Mouse (Mus musculus): Measurements from ENCODE around the gene Col9a1. TPM values are rescaled to one million over a fixed set of nuclear protein-coding genes. Genes with fewer than 3 reads are reported as not detected.
A peak's percentile ranks its signal among the peaks of the same experiment; 100 is the strongest.

The Col9a1 gene
- 0.86 TPM in 1 of 2 replicates, not detected in the other for polyA plus RNA-seq (2011; ENCODE audit: insufficient read length, low read depth, missing spikeins)

GRCm38 (mm10) chr1:24177224-24177851 lies at the start of gene Col9a1:
Gene Col9a1 (plus strand): TSS chr1:24177610.
- Histone ChIP-seq H3K4me3 (ENCODE audit: insufficient read depth, low read length) (no peak within 1 kb of the TSS), H3K4me1 (ENCODE audit: control insufficient read depth, insufficient read depth, low read length) (no peaks in the 10 kb centered on the region), H3K27ac (ENCODE audit: insufficient read depth, low read length) (no peak within 1 kb of the TSS)
- no peak for TF ChIP-seq CTCF (IDR thresholded peaks at IDR 0.05; ENCODE audit: borderline replicate concordance, insufficient read depth, low read length)

GRCm38 (mm10) chr1:24127866-24128265 lies 49.5 kb upstream of the Col9a1 start:
- no peak for TF ChIP-seq POLR2A (IDR thresholded peaks at IDR 0.05; ENCODE audit: low read depth, low read length)
- H3K27ac ChIP-seq (ENCODE audit: insufficient read depth, low read length): no peak overlapping the region

GRCm38 (mm10) chr1:24133853-24134252 lies 43.6 kb upstream of the Col9a1 start:
- Histone ChIP-seq H3K27ac (ENCODE audit: insufficient read depth, low read length) (no peak overlapping the region), H3K4me3 (ENCODE audit: insufficient read depth, low read length) (no peak overlapping the region), H3K4me1 (ENCODE audit: control insufficient read depth, insufficient read depth, low read length) (peaks cover 3% of the 10 kb centered on the region; the same call in 1 of the 2 replicates)
- TF ChIP-seq POLR2A (IDR thresholded peaks at IDR 0.05; ENCODE audit: low read depth, low read length) (no peak), CTCF (IDR thresholded peaks at IDR 0.05; ENCODE audit: borderline replicate concordance, insufficient read depth, low read length) (no peak)

More at GRCm38 (mm10) chr1:24127866-24128265, 49.5 kb upstream of the Col9a1 start:
- Histone ChIP-seq H3K4me3 (ENCODE audit: insufficient read depth, low read length) (no peak overlapping the region), H3K4me1 (ENCODE audit: control insufficient read depth, insufficient read depth, low read length) (peaks cover 3% of the 10 kb centered on the region; the same call in 1 of the 2 replicates)

- Histone ChIP-seq H3K4me1 (ENCODE audit: control insufficient read depth, insufficient read depth, low read length) (peaks cover 3% of the 10 kb centered on the region; the same call in 1 of the 2 replicates), H3K4me3 (ENCODE audit: insufficient read depth, low read length) (no peak overlapping the region), H3K27ac (ENCODE audit: insufficient read depth, low read length) (no peak overlapping the region)
- no peak; the same call in 1 of the 2 replicates for TF ChIP-seq CTCF (IDR thresholded peaks at IDR 0.05; ENCODE audit: borderline replicate concordance, insufficient read depth, low read length)
- no peak for TF ChIP-seq POLR2A (IDR thresholded peaks at IDR 0.05; ENCODE audit: low read depth, low read length)
Observed at GRCm38 (mm10) chr1:24134792-24135191, 42.6 kb upstream of the Col9a1 start.

- Histone ChIP-seq H3K4me1 (ENCODE audit: control insufficient read depth, insufficient read depth, low read length) (no peaks in the 10 kb centered on the region), H3K4me3 (ENCODE audit: insufficient read depth, low read length) (no peak overlapping the region), H3K27ac (ENCODE audit: insufficient read depth, low read length) (no peak overlapping the region)
- peak; percentile 71; the same call in 1 of the 2 replicates for TF ChIP-seq CTCF (IDR thresholded peaks at IDR 0.05; ENCODE audit: borderline replicate concordance, insufficient read depth, low read length)
- TF ChIP-seq POLR2A (IDR thresholded peaks at IDR 0.05; ENCODE audit: low read depth, low read length): no peak
Observed at GRCm38 (mm10) chr1:24137133-24137532, 40.3 kb upstream of the Col9a1 start.

- H3K27ac ChIP-seq (ENCODE audit: insufficient read depth, low read length): no peak overlapping the region
- no peak for TF ChIP-seq POLR2A (IDR thresholded peaks at IDR 0.05; ENCODE audit: low read depth, low read length)
- no peak for TF ChIP-seq CTCF (IDR thresholded peaks at IDR 0.05; ENCODE audit: borderline replicate concordance, insufficient read depth, low read length)
- no peak overlapping the region for H3K4me3 ChIP-seq (ENCODE audit: insufficient read depth, low read length)
- H3K4me1 ChIP-seq (ENCODE audit: control insufficient read depth, insufficient read depth, low read length): no peaks in the 10 kb centered on the region
Observed at GRCm38 (mm10) chr1:24140555-24140954, 36.9 kb upstream of the Col9a1 start.

GRCm38 (mm10) chr1:24143504-24143903 lies 33.9 kb upstream of the Col9a1 start:
- Histone ChIP-seq H3K4me3 (ENCODE audit: insufficient read depth, low read length) (no peak overlapping the region), H3K27ac (ENCODE audit: insufficient read depth, low read length) (no peak overlapping the region), H3K4me1 (ENCODE audit: control insufficient read depth, insufficient read depth, low read length) (no peaks in the 10 kb centered on the region)
- TF ChIP-seq POLR2A (IDR thresholded peaks at IDR 0.05; ENCODE audit: low read depth, low read length) (no peak), CTCF (IDR thresholded peaks at IDR 0.05; ENCODE audit: borderline replicate concordance, insufficient read depth, low read length) (no peak)

GRCm38 (mm10) chr1:24157751-24158150 lies 19.7 kb upstream of the Col9a1 start:
- no peaks in the 10 kb centered on the region for H3K4me1 ChIP-seq (ENCODE audit: control insufficient read depth, insufficient read depth, low read length)
- H3K4me3 ChIP-seq (ENCODE audit: insufficient read depth, low read length): no peak overlapping the region
- TF ChIP-seq CTCF (IDR thresholded peaks at IDR 0.05; ENCODE audit: borderline replicate concordance, insufficient read depth, low read length): no peak
- TF ChIP-seq POLR2A (IDR thresholded peaks at IDR 0.05; ENCODE audit: low read depth, low read length): no peak
- H3K27ac ChIP-seq (ENCODE audit: insufficient read depth, low read length): no peak overlapping the region

GRCm38 (mm10) chr1:24169410-24169809 lies 8.0 kb upstream of the Col9a1 start:
- H3K4me1 ChIP-seq (ENCODE audit: control insufficient read depth, insufficient read depth, low read length): no peaks in the 10 kb centered on the region

GRCm38 (mm10) chr1:24171205-24171866 lies 6.1 kb upstream of the Col9a1 start:
- TF ChIP-seq POLR2A (IDR thresholded peaks at IDR 0.05; ENCODE audit: low read depth, low read length) (no peak), CTCF (IDR thresholded peaks at IDR 0.05; ENCODE audit: borderline replicate concordance, insufficient read depth, low read length) (no peak)
- H3K27ac ChIP-seq (ENCODE audit: insufficient read depth, low read length): no peak overlapping the region
- no peak overlapping the region for H3K4me3 ChIP-seq (ENCODE audit: insufficient read depth, low read length)
- no peaks in the 10 kb centered on the region for H3K4me1 ChIP-seq (ENCODE audit: control insufficient read depth, insufficient read depth, low read length)

More at GRCm38 (mm10) chr1:24169410-24169809, 8.0 kb upstream of the Col9a1 start:
- TF ChIP-seq POLR2A (IDR thresholded peaks at IDR 0.05; ENCODE audit: low read depth, low read length): no peak
- no peak for TF ChIP-seq CTCF (IDR thresholded peaks at IDR 0.05; ENCODE audit: borderline replicate concordance, insufficient read depth, low read length)
- Histone ChIP-seq H3K27ac (ENCODE audit: insufficient read depth, low read length) (no peak overlapping the region), H3K4me3 (ENCODE audit: insufficient read depth, low read length) (no peak overlapping the region)
